Mouse (Mus musculus): ENCODE measurements around the gene Rffl.

Rffl gene

GRCm38 (mm10) chr11:82764438-82764924, 106.5 kb downstream of the Rffl start:
- DNase-seq (ENCODE audit: low read depth, low spot score) = no peak

- peak; percentile 96 for DNase-seq (ENCODE audit: low read depth, low spot score)
Observed at GRCm38 (mm10) chr11:82763742-82764437, 107.1 kb downstream of the Rffl start, which contains the start of the genes Cct6b and Zfp830. Gene Cct6b (minus strand): TSS chr11:82764321. Gene Zfp830 (plus strand): TSS chr11:82764345.

DNA sequence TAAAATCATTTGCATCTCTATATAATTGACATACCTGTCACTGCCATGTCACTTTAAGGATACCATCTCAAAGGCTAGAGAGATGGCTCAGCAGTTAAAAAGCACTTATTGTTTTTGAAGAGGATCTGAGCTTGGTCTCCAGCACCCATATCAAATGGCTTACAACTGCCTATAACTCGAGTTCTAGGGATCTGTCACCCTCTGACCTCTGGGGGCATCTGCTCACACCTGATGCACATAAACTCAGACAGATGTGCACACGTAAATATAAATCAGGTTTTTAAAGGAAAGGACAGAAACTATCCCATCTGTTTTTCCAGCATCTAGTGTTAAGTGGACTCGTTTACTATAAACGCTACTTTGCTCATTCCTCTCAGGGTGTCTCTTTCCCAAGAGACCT, 107.7 kb downstream of the Rffl start:
- DNase-seq (ENCODE audit: low read depth, low spot score) = no peak

DNA sequence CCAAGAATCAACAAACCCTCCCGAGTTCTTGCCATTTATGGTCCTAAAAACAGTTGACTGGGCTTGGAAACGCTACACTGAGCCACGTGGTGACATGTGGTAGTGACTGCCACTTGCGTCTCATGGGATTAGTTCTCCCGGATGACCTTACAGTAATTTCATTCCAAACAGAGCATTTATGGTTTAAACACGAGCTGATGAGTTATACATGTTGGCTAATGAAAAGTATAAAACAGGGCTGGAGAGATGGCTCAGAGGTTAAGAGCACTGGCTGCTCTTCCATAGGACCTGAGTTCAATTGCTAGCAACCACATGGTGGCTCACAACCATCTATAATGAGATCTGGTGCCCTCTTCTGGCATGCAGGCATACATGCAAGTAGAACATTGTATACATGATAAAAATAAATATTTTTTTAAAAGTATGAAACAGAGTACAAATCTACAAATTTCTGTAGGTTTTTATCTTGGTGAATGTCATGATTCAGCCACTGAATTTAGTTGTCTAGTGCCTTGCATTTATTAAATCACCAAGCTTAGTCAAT, 108.7 kb downstream of the Rffl start:
- peak; percentile 22 for DNase-seq (ENCODE audit: low read depth, low spot score)

DNA sequence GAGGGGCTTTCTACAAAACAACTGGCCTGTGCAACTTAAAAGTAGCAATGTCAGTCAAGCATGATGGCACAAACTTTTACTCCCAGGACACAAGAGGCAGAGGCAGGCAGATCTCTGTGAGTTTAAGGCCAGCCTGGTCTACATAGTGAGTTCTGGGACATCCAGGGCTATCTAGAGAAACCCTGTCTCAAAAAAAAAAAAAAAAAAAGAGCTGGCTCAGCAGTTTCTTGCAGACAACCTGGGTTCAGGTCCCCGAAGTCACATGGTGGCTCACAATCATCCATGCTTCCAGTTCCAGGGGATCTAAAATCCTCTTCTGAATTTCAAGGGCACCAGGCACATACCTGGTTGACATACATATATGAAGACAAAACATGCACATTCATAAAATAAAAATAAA, 115.1 kb downstream of the Rffl start:
- DNase-seq (ENCODE audit: low read depth, low spot score) = no peak

Measured in WW6 (cell line).